Mouse (Mus musculus): ENCODE results near the gene Alyref.

DNA sequence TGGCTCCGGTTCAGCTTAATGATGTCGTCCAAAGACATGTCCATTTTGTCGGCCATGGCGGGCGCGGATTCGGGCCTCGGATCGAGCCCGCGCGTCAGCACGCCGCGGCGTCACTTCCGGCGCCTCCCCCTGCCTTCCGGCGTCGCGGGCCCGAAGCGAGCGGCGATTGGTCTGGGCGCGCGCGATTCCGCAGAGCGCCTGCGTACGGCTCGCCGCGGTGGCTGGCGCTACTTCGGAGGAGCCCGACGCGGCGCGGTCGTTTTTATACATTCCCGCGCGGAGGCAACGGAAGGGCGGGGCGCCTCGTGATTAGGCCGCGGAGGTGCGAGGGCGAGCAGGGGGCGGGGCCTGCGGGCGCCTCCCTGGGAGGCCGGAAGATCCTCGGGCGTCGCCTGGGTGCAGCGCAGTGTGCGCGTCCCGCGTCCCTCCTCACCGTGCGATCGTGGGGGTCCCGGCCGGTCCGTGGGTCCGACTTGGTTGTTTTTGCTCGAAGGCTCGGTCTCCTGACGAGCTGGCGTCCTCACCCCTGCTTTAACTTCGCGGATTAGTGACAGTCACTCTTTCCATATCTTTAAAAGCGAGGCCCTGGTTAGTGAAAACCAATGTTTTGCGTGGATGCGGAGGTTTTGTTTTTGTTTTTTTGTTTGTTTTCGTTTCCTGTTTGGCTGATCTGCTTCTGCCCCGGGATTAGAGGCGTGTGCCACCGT is at the start of gene Alyref, which contains the start of gene Anapc11:
- TF ChIP-seq CTCF (IDR thresholded peaks at IDR 0.05; ENCODE audit: control insufficient read depth, insufficient read depth, insufficient read length) (no peak), MYOD1 (IDR thresholded peaks at IDR 0.05; ENCODE audit: control insufficient read depth, insufficient read length, low read depth) (no peak), CEBPB (IDR thresholded peaks at IDR 0.05; ENCODE audit: low read depth) (no peak)
